Mouse (Mus musculus) adrenal gland, postnatal 10 days (tissue): Measurements from ENCODE around the gene Med13l. TPM values are rescaled to one million over a fixed set of nuclear protein-coding genes. Genes with fewer than 3 reads are reported as not detected.

ENCODE experiments used
- DNase-seq: peaks from one replicate; pipeline ENCODE4 v3.0.0; 2021; ENCODE audit warnings: mixed read lengths
- total RNA-seq, 2 experiments: library from RNA; stranded (reverse); gene quantifications; 2 replicates each; pipeline ENCODE4 v1.2.3; 2021

Gene Med13l
- total RNA-seq, 2 experiments from 2014 or later = 39.0 to 43.6 TPM

DNA sequence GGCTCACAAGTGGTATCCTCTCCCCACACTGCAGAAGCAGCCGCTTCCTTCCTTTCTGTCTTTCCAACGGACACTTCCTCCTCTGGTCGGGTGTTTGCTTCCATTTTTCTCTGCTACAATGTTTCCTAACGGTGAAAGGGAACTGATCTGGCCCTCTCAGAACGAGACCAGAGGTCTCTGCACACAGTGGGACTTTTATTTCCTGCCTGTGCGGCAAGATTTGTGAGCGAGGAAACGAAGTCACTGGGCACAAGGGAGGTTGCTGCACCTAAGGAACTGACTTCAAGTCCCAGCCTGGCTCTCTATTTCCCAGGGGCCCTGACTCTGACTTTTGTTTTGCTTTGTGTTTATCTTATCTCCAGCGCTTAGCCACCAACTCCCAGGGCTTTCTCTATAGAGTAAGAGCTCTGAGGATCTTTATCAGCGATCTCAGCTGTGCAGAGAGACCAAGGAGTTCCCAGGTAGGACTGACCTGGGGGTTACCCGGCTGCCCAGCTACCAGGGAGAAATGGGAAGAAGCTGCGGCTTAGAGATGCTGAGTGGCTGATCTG lies 4.0 kb upstream of the Med13l start:
- DNase-seq = no peak

DNA sequence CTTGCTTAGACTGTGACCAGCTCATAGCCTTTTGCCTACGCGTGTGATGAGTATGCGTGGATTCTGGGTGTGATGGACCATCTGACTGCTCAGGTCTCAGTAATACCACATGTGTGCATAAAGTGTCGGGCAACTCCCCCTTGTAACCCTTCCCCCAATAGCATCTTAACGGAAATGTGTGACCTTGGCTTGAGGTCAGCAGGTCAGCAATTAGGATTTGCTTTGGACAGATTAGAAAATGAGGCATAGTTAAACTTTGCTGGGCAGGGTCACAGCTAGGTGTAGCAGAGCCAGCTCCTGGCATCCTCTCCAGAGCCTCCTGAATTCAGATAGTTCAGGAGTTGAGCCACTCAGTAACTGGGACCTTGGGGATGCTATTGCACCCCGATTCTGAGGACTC lies 1.6 kb upstream of the Med13l start:
- DNase-seq = no peak

DNA sequence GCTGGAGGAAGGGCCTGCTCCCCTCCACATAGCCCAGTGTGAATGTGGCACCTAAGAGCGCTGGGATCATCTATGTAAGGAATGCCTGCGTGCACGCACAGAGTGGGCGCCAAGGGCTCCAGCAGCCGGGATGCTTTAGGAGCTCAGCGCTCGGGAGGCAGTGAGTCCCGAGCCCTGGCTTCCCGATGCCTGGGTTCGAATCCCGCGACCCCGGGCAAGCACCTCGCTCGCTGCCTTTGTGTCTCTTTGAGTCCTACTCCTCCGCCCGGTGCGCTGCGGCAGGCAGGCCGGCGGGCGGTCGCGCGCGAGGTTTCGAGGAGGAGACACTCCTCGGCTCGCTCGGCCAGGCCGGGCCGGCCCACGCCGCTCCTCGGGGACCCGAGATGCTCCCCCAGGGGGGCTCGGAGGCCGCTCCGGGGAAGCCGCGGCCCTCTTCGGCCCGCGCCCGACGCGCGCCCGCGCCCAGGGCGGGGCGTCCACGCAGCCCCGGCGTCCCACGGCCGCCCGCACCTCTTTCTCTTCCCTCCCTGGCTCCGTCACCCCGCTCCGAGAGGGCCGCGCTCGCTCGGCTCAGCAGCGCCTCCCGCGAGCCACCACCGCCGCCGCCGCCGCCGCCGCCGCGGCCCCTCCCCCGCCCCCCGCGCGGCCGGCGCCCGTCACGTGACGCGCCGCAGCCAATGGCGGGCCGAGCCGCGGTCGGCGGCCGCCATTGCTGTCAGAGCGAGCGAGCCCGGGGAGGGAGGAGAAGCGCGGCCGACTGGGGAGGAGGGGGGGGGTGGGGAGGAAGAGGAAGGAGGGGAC lies 695 bp upstream of the Med13l start:
- DNase-seq = peak; percentile 92

DNA sequence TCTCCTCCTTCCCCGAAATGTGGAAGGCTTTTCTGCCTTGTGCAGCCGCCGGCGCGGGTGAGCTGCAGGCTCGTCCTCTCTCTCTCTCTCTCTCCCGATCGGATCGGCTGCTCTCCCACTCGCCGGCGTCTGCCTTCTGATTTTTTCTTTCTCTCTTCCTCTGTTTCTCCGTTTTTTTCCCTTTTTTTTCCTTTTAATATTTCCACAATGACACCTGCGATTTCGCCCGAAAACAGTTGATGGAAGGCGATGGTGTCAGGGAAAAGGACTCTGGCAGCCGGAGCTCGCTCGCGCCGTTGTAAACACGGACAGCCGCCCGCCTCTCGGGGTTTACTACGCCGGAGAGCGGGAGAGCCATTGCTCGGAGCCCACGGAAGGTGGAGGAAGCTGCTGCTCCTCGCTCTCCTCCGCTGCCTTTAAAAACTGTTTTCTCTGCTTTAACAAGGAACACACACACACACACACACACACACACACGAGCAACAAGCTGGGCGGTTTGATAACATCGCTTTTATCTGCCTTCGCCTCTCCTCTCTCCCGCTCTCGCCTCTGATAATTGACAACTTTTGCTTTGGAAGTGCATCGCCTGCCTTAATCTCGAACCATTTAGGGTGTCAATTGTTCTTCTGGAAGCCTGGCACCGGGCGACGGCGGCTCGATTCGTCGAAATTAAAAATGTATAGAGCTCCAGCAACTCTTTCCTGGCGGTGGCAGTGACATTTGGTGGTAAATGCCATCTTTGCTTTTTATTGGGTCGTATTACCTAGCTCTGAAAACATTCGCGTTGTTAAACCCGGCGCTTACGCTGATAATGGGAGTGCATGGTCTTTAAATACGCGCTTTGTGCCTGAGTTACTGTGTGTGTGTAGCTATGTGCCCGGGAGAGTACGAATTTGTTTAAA lies 858 bp downstream of the Med13l start:
- peak; percentile 62 for DNase-seq

DNA sequence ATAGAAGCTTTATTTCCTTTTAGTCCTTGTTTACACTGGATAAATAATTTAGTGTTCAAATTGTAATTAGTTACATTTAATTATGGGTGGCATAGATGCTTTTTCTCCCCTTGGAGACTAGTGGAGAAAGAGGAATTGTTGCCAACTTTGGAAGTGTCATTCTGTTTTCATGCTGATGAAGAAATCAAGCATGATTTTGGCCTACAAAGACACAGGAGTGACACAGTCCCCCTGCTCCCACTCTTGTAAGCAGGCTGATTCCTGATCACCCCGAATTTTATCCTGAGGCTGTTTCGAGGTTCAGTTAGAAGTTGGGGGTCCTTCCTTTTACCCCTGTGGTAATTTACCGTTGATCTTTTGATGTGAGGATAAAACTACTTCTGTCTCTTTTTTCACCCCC lies 1.7 kb downstream of the Med13l start:
- no peak for DNase-seq

DNA sequence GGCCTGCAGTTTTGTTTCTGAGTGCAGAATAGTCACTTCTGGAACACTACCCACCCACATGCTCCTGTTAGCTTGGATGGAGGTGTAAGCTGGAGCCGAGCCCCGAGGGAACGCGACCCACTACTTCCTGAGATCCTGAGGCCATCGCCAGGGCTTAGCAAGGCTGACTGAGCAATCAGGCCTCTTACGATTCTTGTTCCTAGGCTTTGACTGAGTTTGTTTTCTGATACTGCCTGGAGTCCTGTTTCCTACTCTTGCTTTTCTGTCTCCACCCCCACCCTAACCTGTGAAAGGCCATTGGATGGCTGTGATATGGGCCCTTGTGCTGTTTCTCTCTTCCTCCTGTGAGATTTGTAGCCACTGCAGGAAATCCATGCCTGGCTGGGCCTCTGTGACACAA lies 3.1 kb downstream of the Med13l start:
- no peak for DNase-seq

DNA sequence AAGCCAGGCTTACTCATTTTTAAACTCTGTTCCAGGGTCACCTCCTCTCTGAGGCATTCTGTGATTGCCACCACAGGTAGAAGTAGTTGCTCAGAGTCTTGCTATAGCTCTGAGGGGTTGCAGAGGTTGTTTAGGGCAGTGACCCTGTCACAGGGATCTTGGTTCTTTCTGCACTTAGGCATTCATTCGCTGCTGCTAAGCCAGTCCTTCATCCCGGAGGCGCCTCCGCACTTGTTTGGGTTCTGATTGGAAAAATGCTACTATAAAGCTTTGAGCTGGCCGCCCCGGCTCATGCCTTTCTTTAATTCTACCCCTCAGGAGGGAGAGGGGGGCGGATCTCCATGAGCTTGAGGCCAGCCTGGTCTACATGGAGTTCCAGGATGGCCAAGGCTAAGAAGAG lies 6.9 kb downstream of the Med13l start:
- no peak for DNase-seq

DNA sequence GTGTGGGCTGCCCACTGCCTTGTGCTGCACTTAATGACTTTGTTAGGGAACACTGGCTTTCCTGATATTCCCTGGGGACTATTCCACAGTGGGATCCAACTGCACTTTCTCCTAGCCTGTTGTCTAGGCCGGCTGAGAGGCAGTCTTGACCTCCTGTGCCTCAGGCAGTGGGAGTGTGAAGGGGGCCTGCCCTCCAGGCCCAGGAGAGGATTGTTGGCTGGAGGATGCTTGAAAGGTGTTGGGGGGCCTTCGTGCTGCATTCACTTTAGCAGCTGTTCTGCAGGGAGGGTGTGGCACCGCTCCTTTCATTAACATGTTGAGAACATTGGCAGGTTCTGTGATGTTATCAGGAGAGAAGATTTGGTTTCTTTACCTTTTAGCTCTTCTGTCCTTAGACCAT lies 8.5 kb downstream of the Med13l start:
- DNase-seq = no peak

DNA sequence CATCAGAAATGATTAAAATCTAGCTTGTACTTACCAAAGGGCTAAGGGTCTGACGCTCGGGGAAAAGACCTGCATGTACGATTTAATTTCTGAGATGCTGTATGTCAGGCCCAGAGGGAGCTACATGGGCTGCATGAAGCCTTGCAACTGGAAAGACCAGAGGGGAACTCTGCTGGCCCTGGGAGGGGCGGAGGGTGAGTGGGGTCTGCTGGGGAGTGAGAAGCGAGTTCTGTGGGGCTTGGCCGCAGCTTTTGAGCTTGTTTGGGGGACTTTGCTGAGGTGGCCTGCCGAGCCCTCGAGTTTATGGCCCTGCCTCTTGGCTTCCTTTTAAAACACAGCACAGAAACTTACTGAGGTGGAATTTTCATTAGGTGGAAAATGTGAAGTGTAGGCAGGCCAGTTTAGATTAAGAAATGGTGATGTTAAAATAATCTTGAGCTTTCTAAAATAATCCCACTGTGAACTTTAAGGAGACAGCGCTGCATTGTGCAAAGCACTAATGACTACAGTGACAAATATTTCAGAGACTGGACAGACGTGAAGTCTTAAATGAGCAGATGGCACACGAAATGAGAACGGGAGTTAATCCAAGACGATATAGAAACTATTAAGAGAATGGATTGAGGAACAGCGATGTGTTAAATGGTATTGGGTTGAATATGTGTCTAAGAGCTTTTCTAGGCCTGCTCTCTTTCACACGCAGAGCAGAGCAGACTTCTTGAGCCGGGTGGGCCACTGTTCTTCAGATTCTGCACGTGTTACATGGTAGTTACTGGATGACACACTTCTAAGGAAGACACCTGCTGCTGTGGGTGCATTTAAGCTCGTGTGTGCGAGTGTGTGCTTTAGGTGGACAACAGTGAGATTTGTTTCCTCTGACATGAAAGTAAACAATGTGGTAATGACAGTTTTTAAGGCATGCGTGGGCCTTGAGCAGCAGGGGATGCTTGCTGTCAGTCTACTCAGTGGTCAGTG lies 9.4 kb downstream of the Med13l start:
- no peak for DNase-seq

DNA sequence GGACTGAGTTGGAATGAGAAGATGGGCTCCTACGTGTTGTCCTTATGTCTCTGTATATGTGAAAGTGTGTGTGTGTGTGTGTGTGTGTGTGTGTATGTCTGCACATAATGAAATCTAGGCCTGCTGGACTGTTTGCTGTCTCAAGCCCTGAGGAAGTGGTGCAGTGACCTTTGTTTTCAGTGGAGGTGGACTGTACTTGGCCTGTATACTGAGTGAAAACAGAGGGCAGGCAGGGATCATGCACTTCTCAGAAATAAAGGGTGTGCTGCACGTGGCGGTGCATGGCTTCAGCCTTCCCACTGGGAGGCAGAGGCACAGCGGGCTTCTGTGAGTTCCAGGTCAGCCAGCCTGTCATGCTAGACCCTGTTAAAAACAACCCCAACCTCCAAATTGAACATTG lies 11.0 kb downstream of the Med13l start:
- peak; percentile 40 for DNase-seq

DNA sequence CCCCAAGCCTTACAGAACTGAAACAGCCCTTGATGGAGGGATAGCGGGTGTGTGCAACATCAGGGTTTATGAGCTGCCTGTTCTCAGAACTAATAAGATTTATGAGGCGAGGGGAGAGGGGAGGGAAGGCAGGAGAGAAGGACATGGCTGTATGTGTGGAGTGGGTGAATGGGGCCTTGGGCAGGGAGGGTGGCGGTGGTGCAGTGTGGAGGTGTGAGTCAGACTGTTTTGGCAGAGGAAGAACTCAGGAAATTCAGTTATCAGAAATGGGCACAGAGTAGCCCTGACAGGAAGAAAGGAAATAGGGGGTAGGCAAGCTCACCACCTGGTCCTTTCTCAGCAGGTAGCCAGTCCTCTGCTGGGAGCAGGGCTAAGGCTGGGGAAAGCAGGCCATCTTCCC lies 13.8 kb downstream of the Med13l start:
- peak; percentile 57 for DNase-seq

DNA sequence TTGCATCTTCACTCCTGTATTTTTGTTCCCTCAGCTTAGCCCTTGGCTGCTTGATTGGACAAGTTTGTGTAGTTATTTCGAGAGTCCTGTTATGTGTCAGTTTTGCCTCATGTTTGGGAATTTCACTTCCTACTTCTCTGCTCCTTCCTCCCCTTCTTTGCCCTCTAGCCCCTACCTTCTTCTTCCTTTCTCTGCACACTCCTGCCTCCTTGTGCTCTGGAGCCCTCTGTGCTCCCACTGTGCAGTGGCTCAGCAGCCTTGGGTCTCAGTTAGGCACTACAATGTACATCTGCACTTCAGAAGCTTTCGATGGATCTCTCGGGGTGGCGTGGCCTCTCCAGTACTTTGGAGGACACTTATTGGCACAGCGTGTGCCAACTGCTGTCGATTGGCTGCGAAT lies 14.5 kb downstream of the Med13l start:
- no peak for DNase-seq

DNA sequence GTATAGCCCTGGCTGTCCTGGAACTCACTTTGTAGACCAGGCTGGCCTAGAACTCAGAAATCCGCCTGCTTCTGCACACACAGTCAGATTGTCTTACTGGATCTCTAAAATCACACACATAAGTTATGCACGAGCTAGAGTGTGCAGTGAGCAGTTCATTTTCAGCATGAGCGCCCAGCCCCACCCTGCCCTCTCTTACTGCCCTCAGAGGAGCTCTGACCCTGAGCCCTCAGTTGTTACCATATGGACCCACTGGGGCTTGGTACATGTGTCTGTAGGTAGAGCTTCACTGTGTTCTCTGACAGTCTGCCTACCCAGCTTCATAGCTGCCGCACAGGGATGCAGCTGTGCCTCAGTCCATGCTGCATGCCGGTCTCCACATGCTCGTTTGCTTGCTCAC lies 15.4 kb downstream of the Med13l start:
- DNase-seq = no peak

DNA sequence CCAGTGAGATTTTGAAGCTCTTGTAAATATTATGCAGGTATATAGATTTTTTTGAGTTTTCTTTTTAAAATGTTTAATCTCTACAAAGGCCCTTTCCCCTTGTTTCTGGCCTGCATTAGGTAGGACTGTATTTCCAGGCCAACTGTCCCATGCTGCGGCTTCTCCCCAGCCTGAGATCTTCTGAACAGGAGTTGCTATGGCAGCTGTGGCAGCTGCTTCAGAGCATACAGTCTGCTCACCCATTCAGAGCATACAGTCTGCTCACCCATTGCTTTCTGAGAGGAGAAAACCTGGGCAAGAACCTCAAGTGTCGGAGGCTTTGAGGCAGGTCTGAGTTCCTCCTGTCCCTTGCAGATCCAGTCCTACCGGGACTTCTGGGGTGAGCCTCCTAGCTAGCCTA lies 16.3 kb downstream of the Med13l start:
- no peak for DNase-seq

DNA sequence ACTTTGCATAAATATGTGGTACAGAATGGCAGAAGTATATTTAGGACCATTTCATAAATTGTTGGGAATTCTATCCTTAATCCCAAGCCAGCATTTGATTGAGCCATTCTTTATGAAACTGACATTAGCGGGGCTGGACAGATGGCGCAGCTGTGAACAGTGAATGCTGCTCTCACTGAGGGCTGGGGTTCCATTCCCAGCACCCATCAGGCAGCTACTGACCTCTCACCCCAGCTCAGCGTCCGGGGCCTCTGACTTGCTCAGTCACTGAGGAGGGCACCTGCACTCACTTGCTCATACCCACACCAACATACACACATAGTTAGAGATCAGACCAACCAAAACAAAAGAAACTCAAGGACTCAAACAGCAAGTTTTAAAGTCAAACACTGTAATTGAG lies 24.9 kb downstream of the Med13l start:
- no peak for DNase-seq

DNA sequence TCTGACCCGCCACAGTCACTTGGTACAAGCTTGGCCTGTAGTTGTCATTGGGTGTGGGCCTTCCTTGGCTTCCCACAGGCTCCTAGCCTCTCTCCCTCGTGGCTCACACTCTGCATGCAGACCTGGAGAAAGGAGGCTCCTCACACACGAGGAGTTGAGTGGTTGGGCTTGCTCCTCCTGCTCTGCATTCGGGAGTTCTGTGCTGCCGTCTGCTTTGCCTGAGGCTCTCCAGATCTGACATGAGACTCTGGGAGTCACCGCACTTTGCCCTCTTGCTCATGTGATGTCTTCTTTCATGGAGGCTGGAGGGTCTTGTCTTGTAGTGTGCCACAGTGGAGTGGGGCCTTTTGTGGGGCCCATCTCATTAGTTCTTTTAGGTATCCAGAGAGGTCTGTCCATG lies 26.1 kb downstream of the Med13l start:
- DNase-seq = no peak

DNA sequence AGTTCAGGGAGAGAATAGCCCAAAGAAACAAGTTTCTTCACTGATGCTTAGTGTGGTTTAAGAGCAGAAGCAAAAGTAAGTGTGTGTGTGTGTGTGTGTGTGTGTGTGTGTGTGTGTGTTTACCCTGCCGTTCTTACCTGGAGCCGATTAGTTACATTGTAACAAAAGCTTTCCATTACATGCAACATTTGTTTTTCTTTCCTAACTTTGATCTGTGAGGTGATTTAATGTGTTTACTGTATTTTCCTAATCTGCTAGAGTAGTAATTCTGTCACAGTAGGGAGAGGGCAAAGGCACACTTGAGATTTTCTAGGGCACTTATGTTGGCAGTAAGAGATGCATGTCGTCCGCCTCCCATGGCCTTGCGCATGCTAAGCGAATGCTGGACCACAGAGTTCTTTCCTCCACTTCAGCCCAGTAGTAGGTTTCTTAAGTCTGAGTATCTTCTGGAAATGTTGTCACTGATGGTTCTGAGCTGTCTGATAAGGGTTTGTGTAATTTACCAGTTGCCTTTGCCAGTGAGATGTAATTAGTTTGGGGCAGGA lies 28.0 kb downstream of the Med13l start:
- DNase-seq = no peak

DNA sequence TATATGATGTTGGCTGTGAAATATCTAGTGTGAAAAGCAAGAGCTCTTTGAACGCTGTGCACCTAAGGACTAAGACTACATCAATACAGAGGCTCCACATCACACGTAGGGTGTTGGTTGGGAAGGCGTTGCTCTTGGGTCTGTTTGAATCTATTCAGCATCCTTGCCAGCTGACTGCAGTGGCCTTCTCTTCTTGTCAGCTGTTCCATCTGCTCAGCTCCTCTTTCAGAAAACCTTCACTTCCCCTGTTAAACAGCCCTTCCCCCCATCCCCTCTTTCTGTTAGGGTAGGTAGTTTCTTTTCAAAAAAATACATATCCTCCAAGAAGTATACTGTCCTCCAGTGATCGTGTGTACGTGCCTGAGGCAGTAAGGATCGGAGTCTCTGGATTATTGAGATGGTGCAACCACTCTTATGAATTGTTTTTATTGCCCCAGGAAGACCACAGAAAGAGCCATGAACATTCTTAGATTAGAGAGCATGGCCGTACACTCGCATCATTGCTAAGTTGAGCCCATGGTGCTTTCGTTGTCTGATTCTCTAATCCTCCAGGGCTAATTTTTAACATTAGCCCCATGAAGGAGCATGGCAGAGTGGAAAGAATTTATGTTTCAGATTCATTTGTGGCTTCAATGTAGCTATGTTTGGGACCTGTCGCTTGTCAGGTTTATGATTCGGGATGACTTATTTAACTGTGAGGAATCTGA lies 28.9 kb downstream of the Med13l start:
- no peak for DNase-seq

DNA sequence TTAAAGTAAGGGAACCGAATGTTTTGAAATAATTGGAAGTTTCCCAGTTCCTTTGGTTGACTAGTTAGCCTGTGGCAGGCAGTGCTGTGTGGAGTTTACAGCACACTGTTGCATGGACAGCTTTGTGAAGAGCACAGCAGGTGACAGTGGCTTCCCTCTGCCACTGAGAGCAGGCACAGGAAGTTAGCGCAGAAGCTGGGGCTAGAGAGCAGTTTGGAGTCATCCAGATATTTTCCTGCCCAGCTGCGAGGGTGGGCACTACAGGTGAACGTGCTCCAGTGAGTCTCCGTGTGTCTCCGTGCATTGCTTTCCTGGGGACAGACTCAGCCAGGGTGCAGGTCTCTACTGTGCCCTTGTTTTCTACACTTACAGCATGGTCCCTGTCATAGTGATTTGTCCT lies 30.4 kb downstream of the Med13l start:
- DNase-seq = no peak

DNA sequence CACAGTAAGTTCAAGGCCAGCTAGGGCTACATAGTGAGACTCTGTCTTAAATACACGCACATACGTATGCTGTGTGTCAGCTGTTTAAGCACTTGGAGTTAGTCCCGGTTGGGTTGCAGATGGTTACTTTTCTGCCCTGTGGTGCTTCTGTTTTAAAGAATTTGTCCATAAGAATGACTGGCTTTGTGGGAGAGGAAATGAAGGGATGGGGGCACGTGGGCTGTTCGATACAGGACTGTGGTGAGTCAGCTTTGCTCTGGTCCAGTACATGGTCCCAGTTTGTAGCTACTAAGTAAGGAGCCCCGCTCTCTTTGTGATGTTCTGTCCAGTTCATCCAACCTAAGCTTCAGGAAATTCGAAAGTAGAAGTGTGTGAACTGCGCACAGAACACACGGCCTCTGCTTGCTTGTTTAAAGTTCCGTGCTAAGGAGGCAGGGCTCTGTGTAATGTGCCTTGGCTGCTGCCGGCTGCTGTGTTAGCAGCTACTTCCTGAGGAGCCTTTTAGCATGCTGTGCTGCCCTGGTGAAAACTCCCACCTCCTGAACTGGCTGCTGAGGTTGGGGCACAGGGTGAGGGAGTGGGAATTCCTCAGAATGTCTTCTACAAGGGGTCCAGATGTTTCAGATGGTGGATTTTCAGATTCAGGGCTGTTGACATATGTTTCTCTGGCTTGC lies 31.5 kb downstream of the Med13l start:
- no peak for DNase-seq
